Mouse (Mus musculus) liver, embryonic 14.5 days (tissue): Measurements from ENCODE around the gene Cables2.

Source experiments
- CTCF ChIP-seq: IDR thresholded peaks from 2 replicates; pipeline ENCODE4 v1.5.1; 2016; ENCODE audit warnings: antibody characterized with exemption, low read depth, control low read depth
- EP300 ChIP-seq: IDR thresholded peaks from 2 replicates; pipeline ENCODE4 v1.6.1; 2016; ENCODE audit warnings: antibody characterized with exemption, low read depth

- TF ChIP-seq CTCF = no peak
- no peak for TF ChIP-seq EP300
These were observed 5.3 kb downstream of the Cables2 start for GRCm38 (mm10) chr2:180267955-180268354.
